Mouse (Mus musculus): ENCODE measurements around the gene Hist4h4.

The Hist4h4 gene

GRCm38 (mm10) chr6:136782761-136783160 is 21.5 kb downstream of the Hist4h4 start:
- no peak for DNase-seq (ENCODE audit: low spot score in 2 of 2)

- no peak for DNase-seq (ENCODE audit: low spot score in 2 of 2)
Measured at GRCm38 (mm10) chr6:136782146-136782545, 22.1 kb downstream of the Hist4h4 start.

GRCm38 (mm10) chr6:136781377-136781986 is 22.7 kb downstream of the Hist4h4 start, which contains the start of gene Gucy2c:
TSS of gene Gucy2c (minus strand) at chr6:136781765.
- no peak for DNase-seq (ENCODE audit: low spot score in 2 of 2)

GRCm38 (mm10) chr6:136776392-136776791 is 27.8 kb downstream of the Hist4h4 start:
- no peak for DNase-seq (ENCODE audit: low spot score in 2 of 2)

GRCm38 (mm10) chr6:136769859-136770258 is 34.4 kb downstream of the Hist4h4 start:
- DNase-seq (ENCODE audit: low spot score in 2 of 2) = no peak

- DNase-seq (ENCODE audit: low spot score in 2 of 2) = no peak
Measured at GRCm38 (mm10) chr6:136769143-136769542, 35.1 kb downstream of the Hist4h4 start.

- DNase-seq (ENCODE audit: low spot score in 2 of 2) = no peak
Measured at GRCm38 (mm10) chr6:136763912-136764311, 40.3 kb downstream of the Hist4h4 start.

Measured in natural killer cell, adult 2 months (primary cell).